Mouse (Mus musculus) MN1 (cell line): ENCODE results near the gene Surf4.

ENCODE experiments used
- DNase-seq: peaks from one replicate; pipeline ENCODE4 v3.0.0-alpha.2; 2016; ENCODE audit warnings: low spot score

The Surf4 gene

GRCm38 (mm10) chr2:26933304-26934055 lies at the start of gene Surf4, which contains the start of gene Stkld1:
Surf4 (minus strand) TSS chr2:26933928.
Stkld1 (plus strand) TSS chr2:26934047.
- DNase-seq = peak; percentile 92

- DNase-seq = no peak
Measured at GRCm38 (mm10) chr2:26980361-26980760, 46.6 kb upstream of the Surf4 start.

- DNase-seq = no peak
Measured at GRCm38 (mm10) chr2:26973960-26974359, 40.2 kb upstream of the Surf4 start.

- no peak for DNase-seq
Measured at GRCm38 (mm10) chr2:26973116-26973515, 39.4 kb upstream of the Surf4 start, which contains the start of gene Adamts13. Adamts13 (plus strand) TSS chr2:26973416.

GRCm38 (mm10) chr2:26967262-26967661 lies 33.5 kb upstream of the Surf4 start:
- DNase-seq = no peak

- DNase-seq = no peak
Measured at GRCm38 (mm10) chr2:26964724-26965370, 31.1 kb upstream of the Surf4 start.

GRCm38 (mm10) chr2:26963923-26964723 lies 30.4 kb upstream of the Surf4 start, which contains the start of gene Rexo4:
Rexo4 (minus strand) TSS chr2:26964386.
- peak; percentile 95 for DNase-seq

GRCm38 (mm10) chr2:26960756-26961155 lies 27.0 kb upstream of the Surf4 start:
- no peak for DNase-seq

GRCm38 (mm10) chr2:26957488-26957859 lies 23.7 kb upstream of the Surf4 start:
- no peak for DNase-seq

GRCm38 (mm10) chr2:26956811-26957487 lies 23.2 kb upstream of the Surf4 start:
- no peak for DNase-seq

- no peak for DNase-seq
Measured at GRCm38 (mm10) chr2:26954735-26955395, 21.1 kb upstream of the Surf4 start.

- no peak for DNase-seq
Measured at GRCm38 (mm10) chr2:26952866-26953265, 19.1 kb upstream of the Surf4 start.

- no peak for DNase-seq
Measured at GRCm38 (mm10) chr2:26952193-26952592, 18.5 kb upstream of the Surf4 start.

- no peak for DNase-seq
Measured at GRCm38 (mm10) chr2:26951346-26951905, 17.7 kb upstream of the Surf4 start.

- no peak for DNase-seq
Measured at GRCm38 (mm10) chr2:26950411-26950810, 16.7 kb upstream of the Surf4 start.

- no peak for DNase-seq
Measured at GRCm38 (mm10) chr2:26943253-26943652, 9.5 kb upstream of the Surf4 start.

GRCm38 (mm10) chr2:26941539-26941938 lies 7.8 kb upstream of the Surf4 start:
- no peak for DNase-seq

- no peak for DNase-seq
Measured at GRCm38 (mm10) chr2:26936425-26936824, 2.7 kb upstream of the Surf4 start.

- no peak for DNase-seq
Measured at GRCm38 (mm10) chr2:26935286-26935685, 1.6 kb upstream of the Surf4 start.

GRCm38 (mm10) chr2:26932473-26933303 lies 1.0 kb downstream of the Surf4 start:
- DNase-seq = peak; percentile 29
